Mouse (Mus musculus) C2C12 (cell line): ENCODE data around the gene Il2rb.

Experiments used
- CEBPB ChIP-seq: IDR thresholded peaks from one replicate; pipeline ENCODE4 v1.6.1; 2011; ENCODE audit warnings: low read depth, mild to moderate bottlenecking, control low read depth, moderate library complexity
- CTCF ChIP-seq: IDR thresholded peaks from one replicate; pipeline ENCODE4 v1.5.1; 2011; ENCODE audit not compliant: control insufficient read depth, insufficient read depth, insufficient read length
- MAX ChIP-seq: IDR thresholded peaks from one replicate; pipeline ENCODE4 v1.6.1; 2011; ENCODE audit warnings: mild to moderate bottlenecking, control low read depth
- MYOD1 ChIP-seq: IDR thresholded peaks from one replicate; pipeline ENCODE4 v1.6.1; 2011; ENCODE audit warnings: low read depth; ENCODE audit not compliant: control insufficient read depth, insufficient read length
- USF1 ChIP-seq: IDR thresholded peaks from one replicate; pipeline ENCODE4 v1.6.1; 2011; ENCODE audit warnings: low read depth, mild to moderate bottlenecking, control low read depth, moderate library complexity

DNA sequence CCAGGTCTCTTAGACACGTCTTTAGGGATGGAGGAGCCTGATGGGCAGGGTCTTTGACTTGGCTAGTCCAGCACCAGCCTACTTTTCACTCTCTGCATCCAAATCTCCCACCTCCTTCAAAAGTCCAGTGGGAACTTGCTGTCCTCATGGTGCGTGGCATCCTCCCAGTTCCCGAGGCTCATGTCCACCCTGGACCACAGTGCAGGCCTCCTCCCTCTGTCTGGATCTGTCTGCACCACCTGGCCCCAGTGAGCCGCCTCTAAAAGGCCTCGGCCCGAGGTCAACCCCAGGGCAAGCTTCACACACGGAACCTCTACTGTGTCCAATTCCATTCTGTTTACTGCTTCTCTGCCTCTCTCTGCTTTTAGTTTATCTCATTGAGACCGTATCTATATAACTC, 26.3 kb upstream of the Il2rb start:
- no peak for TF ChIP-seq MYOD1
- no peak for TF ChIP-seq CTCF
- no peak for TF ChIP-seq MAX
- no peak for TF ChIP-seq USF1
- no peak for TF ChIP-seq CEBPB
